Mouse (Mus musculus): ENCODE data around the gene Arfgap3.

DNA sequence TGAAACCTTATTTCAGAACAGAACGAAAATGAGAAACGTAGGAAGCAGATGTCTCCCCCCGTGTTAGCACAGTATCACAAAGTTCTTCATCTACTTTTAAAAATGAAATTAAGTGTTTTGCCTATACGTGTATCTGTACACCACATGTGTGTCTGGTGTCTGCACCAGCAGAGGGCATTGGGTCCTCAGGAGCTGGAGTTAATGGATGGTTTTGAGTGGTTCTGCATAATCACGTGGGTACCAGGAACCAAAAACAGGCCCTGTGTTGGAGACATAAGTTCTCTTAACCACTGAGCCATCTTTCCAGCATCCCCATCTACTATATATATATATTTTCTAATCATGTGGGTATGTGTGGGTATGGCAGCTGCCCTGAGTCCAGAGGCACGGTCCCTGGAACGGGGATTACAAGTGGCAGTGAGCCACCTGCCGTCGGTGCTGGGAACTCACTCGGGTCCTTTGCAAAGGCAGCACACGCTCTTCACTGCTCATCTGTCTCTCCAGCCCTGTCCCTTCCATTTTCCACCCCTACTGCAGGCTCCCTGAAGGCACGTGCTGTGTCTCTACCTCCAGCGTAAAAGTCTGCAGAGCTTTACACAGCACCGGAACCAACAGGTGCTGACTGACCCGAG, 4.0 kb downstream of the Arfgap3 start:
- no peak for TF ChIP-seq POLR2A (IDR thresholded peaks at IDR 0.05; ENCODE audit: borderline replicate concordance, extremely low read depth, insufficient read depth, insufficient read length, poor library complexity, severe bottlenecking)
- TF ChIP-seq CTCF (IDR thresholded peaks at IDR 0.05; ENCODE audit: borderline replicate concordance, extremely low read depth, insufficient read depth, insufficient read length): no peak
